Mouse (Mus musculus): ENCODE measurements around the gene Gm10277.
"Not testable (repeated sequence)": the region's sequence is repeated elsewhere in the genome, so short reads cannot be mapped to it uniquely, and the experiment has no call there.

Gm10277 gene

DNA sequence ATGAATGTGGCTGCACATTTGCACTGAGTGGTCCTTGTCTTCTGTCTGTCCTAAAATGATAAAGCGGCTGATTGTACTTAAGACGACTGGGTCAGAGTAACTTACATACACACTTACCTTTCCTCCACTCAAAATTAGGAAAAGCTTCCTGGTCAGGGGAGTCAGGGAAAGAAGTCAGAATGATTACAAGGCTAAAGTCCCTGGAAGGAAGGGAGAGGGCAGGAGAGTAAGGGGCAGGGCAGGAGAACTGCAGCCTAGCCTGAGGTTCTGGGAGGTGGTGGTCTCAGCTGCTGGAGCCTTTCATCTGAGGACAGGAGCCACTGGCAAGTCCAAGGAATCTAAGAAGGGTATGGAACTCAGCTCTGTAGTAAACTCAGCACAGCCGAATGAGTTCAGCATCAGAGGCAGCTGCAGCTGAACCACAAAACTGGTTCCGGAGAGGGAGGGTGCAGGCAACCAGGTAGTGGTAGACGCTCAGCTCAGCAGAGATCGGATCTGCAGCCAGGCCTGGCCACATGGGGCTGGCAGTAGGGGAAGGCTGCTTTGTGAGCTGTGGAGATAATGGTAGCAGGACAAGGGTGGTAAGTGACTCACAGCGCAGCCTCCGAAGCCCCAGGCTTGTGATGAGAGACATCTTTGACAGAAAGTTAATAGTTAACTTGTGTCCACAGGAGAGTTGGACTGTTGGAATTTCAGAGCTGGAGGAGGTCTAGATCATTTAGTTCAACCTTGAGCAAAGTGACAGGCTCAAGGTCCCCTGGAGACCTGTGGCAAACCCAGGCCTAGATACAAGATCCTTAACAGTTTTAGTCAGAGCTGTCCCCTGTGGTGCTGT is 15.5 kb downstream of the Gm10277 start:
- no peak for DNase-seq (ENCODE audit: low spot score)

DNA sequence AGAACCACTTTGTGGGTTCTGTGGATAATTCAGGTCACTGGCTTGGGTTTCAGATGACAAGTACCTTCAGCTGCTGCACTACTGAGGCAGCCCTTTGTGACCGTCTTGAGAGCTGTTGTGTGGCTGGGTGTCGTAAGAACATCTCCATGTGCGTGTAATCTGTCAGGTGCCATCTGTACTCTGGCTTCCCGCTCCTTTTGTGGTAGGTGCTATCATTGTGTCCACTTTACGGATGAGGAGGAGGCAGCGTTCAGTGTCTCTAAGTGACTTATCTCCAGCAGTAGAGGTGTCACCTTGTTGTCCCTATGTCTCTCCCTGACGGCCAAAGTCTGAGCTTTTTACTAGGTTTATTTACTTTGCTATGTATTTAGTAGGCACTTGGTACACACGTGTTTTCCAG is 17.2 kb downstream of the Gm10277 start:
- no peak for DNase-seq (ENCODE audit: low spot score)

DNA sequence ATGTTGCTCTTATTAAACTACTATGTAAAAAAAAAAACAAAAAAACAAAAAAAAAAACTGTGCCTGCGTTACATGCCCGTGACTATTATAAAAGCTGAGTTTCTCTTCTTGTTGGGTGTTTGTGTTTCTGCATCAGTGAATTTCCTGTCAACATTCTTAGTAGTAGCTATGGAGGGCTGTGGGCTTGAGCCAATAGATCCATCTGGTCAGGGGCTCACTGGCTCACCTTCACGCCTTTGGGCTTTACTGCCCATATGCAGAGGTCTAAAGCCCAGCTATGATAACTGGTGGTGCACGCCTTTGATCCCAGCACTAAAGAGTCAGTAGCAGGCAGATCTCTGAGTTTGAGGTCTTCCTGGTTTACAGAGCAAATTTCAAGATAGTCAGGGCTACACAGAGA is 18.1 kb downstream of the Gm10277 start:
- DNase-seq (ENCODE audit: low spot score), result no peak

DNA sequence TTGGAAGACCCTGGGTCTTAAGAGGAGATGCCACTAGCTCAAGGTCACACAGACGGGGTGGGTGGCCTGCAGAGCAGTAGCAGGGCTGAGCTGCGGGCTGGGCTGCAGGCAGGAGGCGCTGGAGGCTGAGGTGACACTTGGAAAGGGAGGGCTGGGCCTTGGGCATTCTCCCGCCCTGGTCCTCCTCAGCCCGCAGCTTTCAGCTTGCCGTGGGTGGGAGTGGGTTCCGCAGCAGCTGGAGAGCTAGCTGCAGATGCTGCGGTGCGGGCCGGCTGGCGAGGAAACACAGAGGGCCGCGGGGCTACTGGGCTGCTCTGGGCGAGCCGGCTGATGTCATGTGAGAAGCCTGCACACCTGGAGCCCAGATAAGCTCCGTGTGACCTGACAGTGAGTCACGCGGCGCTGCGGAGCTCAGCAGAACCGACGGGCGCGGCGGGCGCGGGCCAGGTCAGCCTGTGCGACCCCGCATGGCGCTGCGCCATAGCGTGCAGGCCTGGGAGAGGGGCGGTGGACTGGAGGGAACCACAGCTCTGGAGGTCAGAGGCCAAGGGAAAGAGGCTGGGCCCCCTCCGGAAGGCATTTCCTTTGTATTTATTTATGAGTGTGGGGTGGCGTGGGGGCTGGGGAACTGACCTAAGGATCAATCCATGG is 21.1 kb downstream of the Gm10277 start:
- DNase-seq (ENCODE audit: low spot score), result peak; percentile 76

DNA sequence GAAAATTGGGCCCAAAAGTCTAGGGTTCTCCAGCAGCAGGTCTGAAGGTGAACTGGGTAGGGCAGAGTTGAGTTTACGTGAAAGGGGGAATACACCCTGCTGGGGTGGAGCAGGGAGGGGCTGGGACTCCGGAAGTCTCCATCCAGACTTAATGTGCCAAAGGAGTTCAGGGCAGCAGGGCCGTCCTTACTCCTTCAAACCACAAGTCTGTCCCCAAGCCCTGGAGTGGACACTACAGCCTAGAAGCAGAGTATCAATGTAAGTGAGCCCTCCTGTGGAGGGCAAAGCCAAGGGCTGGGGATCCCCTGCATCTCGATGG is 22.1 kb downstream of the Gm10277 start:
- DNase-seq (ENCODE audit: low spot score), result no peak

DNA sequence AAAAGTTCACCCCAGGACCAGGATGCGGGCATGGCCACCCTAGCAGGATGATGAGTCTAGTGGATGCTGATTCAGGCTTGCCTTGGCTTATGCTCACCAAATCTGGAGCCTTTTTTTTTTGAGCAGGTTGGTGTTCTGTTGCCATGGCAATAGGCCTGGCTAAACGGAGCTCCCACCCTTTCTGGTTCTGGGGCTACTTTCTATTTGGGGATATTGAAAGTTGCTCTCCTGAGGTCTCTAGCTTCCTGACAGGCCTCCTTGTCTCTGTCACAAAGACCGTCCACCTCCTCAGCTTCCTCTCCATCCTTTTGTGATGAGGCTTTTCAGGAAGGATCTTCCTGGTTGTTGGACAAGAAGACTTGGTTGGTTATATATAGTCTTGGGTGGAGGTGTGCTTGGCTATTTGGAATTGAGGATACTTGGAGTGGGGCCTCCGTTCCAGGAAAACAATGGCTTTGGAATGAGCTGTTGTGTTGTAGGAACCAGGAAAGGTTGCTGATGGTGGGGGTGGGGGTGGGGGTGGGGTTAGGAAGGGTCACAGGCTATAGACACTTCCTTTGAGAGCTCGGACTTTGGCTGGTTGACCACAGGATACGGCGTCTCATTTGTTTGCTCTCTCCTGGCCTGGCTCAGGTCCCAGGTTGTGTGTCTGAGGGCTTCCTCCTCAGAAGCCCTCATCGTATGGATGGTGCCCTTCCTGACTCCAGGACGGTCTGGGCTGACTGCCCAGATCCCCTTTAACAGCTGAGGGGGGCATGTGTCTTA is 22.7 kb downstream of the Gm10277 start:
- no peak for DNase-seq (ENCODE audit: low spot score)

DNA sequence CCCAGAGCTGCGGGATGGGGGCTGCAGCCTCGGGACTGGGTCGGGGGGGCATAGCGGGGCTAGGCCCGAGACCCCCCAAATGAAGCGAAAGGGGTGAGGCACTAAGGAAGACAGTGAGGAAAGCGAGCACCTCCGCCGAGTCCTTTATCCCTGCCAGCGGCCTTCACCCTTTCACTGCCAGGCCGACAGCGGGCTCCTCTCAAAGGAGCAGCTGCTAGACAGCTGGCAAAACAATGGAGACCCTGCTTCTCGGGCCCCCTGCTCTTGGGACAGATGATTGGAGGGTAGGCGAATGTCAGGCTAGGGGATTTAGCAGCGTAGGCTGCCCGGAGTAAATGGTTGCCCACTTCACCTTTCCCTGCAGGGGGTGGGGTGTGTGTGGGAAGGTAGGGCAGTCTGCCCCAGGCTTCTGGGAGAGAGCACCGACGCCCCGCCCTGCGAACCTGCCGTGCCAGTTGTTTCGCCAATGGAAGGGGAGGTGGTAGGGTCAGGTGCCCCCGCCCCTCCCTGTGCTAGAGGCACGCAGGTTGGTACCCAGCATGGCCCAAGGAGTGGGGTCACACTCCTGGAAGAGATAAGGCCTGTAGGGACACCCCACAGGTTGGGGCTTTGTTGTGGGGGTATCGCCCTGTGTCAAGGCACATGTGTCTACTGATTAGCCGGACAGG is 23.7 kb downstream of the Gm10277 start:
- DNase-seq (ENCODE audit: low spot score), result peak; percentile 68

DNA sequence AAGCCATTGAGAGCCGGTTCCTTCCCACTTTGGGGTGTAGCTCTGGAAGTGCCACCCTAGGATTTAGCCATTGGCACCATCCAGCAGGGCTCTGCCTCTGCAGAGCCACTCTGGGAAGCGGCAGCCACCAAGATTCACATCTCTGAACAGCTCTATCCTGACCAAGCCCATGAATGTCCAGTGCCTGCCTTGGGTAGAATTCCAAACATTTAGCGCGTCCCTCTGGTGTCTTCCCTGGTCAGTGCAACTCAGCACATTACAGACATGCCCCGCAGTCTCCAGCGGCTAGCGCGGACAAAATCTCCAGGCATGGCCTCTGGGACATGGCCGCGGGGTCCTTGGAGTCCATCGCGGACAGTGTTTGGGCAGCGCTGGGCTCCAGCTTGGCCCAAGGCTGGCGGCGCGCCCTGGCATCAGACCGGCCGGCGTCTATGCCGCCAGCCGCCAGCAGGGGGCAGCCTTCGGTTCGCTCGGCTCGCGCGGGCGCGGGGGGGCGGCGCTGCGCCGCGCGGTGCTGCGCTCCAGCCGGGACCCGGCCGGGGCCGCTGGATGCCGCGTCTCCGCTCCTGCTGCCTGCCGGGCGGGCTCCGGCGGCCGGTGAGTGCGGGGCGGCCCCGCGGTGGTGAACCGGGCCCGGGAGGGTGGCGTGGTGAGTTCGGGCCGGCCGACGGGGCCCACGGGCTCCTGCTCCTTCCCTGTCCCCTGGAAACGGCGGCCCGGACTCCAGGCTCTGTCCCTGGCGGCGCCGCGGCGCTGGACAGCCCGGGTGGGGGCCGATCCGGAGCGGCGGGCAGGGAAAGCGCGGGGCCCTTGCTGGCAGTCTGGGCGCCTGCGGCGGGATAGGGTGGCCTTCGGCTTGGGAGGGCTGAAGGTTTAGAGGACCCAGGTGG is 24.5 kb downstream of the Gm10277 start, which contains the start of gene Myo18a:
TSS of gene Myo18a (plus strand) at position 464 of the 890 bp plus-strand sequence.
- peak; percentile 95 for DNase-seq (ENCODE audit: low spot score)

DNA sequence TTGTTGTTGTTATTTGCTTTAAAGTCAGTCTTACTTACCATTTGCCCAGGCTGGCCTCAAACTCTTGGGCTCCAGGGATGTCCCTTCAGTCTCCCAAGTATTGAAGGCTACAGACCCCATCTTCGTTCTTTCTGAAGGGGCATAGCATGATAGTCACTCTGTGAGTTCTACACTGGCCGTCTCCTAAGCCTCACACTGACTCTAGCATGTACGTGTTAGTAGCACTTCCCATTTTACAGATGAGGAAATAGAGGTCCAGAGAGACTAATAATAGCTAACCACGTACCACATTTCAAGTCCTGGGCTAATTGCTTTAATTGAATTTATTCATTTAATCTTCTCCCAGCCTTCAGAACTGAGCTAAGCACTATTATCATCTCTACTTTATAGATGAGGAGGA is 27.5 kb downstream of the Gm10277 start:
- no peak for DNase-seq (ENCODE audit: low spot score)

DNA sequence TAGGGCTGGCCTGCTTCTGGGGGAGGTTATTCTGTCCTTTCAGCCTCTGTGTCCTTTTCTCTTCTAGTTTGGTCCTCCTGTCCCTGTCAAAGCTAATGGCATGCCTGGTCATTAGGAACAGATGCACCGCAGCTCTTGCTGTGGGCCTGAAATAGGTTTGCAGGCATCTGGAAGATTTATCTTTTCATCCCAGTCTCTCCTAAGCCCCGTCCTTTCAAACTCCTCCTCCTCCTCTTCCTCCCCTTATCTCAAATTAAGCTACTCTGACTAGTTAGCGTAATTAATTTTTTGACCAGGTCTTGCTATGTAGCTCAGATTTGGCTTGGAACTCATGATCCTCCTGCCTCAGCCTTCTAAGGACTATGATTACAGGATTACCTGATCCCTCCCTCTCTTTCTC is 34.1 kb downstream of the Gm10277 start:
- no peak for DNase-seq (ENCODE audit: low spot score)

DNA sequence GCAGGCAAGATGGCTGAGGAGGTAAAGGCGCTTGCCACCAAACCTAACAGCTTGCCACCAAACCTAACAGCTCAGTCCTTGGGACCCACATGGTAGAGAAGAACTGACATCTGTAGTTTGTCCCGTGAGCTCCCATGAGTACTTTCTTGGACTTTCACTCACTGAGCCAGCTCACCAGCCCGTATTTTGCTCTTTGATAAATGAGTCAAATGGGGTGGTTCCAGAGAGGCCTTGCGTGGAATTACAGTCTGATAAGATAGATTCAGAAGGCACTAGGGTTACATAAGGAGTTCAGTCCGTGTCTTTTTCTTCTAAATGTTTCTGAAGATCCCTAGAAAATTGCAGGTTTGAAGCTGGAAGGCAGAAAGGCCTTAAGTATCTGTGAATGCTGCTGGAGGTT is 35.0 kb downstream of the Gm10277 start:
- no peak for DNase-seq (ENCODE audit: low spot score)

DNA sequence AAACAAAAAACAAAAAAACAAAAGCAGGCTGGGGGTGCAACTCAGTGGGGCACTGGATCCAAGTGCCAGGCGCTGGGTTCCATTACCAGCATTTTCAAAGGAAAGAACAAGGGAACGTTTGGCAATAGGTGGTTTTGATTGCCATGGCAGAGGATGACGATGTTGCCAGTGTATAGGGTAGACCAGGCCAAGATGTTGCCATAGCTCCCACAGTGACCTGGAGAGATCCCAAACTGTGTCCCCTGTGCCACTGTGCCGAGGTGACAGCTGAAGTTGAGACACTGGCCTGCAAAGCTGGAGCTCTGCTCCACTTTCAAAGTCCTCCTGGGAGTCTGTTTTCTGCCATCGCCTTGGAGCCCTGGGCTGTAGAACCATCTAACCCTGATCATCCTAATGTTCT is 38.6 kb downstream of the Gm10277 start:
- no peak for DNase-seq (ENCODE audit: low spot score)

DNA sequence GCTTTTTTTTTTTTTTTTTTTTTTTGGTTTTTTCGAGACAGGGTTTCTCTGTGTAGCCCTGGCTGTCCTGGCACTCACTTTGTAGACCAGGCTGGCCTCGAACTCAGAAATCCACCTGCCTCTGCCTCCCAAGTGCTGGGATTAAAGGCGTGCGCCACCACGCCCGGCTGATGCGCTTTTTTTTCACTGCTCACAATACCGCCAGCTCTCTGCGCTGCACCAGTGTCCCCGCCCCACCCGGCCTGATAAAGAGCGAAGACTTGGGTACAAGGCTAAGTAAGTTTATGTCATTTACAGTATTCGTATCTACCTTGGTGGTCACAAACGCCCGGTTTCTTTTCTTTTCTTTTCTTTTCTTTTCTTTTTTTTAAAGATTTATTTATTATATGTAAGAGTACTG is 40.4 kb downstream of the Gm10277 start:
- DNase-seq (ENCODE audit: low spot score), result not testable (repeated sequence)

DNA sequence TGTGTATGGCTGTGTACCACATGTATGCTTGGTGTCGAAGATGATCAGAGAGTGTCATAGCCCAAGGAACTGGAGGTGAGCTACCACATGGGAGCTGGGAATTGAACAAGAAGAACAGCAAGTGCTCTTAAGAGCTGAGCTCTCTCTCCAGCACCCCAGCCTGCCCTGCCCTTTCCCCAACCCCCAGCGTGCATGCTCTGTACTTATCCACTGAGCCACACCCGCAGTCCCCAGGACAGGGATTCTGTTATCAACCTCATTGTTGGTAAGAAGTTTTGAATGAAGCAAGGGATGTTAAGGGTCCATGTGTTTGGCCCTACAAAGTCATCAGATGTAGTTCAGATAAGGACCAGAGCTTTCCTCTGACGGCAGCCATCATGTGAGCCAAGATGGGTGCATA is 40.9 kb downstream of the Gm10277 start:
- DNase-seq (ENCODE audit: low spot score), result no peak

DNA sequence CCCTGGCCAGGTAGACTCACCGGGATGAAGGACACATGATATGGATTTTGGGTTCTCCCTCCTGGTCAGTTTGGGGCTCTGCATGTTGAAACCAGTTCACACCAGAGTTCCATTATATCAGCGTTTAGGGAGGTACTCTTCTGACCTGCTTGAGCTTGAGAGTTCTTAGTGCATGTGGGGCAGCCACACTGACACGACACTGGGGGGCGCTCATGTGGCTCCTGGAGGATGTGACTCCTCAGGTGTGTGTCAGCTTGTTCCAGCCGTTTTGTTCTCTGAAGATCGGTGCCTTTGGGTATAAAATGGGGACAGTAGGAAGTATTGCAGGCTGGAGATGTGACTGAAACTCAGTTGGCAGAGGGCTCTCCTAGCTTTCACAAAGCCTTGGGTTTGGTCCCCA is 43.6 kb downstream of the Gm10277 start:
- DNase-seq (ENCODE audit: low spot score), result peak; percentile 65

DNA sequence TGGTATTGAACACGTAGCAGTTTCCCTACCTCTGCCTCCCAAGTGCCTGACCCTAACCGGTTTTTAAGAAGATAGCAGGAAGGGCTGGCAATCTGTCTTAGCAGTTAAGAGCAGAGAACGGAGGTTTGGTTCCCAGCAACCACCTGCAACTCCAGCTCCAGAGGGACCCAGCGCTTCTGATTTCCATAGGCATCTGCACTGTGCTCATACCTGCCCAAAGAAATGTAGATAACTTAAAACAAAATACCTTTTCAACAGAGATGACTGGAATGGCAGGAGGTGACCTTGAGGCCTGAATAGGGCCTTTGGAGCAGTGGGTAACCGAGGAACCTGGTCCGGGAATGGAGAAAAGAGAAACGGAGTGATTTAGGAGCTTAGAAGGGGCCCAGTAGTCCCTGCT is 49.0 kb downstream of the Gm10277 start:
- no peak for DNase-seq (ENCODE audit: low spot score)

DNA sequence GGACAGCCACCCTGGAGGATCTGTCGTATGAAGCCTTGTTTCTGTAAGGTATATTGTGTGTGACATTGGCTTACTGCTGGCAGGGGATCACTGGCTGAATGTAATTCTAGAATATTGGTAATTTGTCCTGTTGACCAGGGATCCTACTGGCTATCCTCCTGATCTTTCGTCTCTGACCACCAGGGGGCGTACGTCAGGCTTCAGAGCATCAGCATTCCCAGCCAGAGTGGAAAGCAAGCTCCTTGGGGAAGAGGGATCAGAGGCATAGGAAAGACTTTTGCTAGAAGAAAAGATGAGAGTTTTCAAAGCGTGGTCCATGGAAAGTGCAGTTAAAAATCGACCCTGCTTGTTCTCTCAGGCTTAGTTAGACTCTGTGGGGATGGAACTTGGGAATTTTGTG is 50.3 kb downstream of the Gm10277 start:
- peak; percentile 93 for DNase-seq (ENCODE audit: low spot score)
